Mouse (Mus musculus) heart, embryonic 13.5 days (tissue): ENCODE data around the gene Incenp. TPM values are rescaled to one million over a fixed set of nuclear protein-coding genes. Genes with fewer than 3 reads are reported as not detected.
"Not testable (repeated sequence)": the region's sequence is repeated elsewhere in the genome, so short reads cannot be mapped to it uniquely, and the experiment has no call there.

Experiments
- ATAC-seq: fragments of 200-750 bp; cut with Nextera tagmentation; 2 replicates; pipeline ENCODE4 v1.8.0; 2017; ENCODE audit warnings: moderate TSS enrichment; ENCODE audit not compliant: insufficient number of reproducible peaks, low FRiP score, low TSS enrichment; ENCODE audit errors: extremely low read depth
- H3K27ac ChIP-seq: fragments of 300-500 bp; sonication (generic); replicated peaks from 2 replicates; pipeline ENCODE4 v1.5.1; 2015; ENCODE audit warnings: moderate library complexity, mild to moderate bottlenecking, inconsistent platforms
- H3K27me3 ChIP-seq: fragments of 300-500 bp; sonication (generic); replicated peaks from 2 replicates; pipeline ENCODE4 v1.6.1; 2015; ENCODE audit warnings: mild to moderate bottlenecking, inconsistent platforms
- H3K36me3 ChIP-seq: fragments of 300-500 bp; sonication (generic); 2 replicates; pipeline ENCODE4 v1.6.1; 2015; ENCODE audit warnings: mild to moderate bottlenecking, inconsistent platforms
- H3K4me1 ChIP-seq: fragments of 300-500 bp; sonication (generic); 2 replicates; pipeline ENCODE4 v1.6.1; 2015; ENCODE audit warnings: inconsistent platforms
- H3K4me2 ChIP-seq: fragments of 300-500 bp; sonication (generic); 2 replicates; pipeline ENCODE4 v1.6.1; 2015; ENCODE audit warnings: inconsistent platforms, mild to moderate bottlenecking, moderate library complexity
- H3K4me3 ChIP-seq: fragments of 300-500 bp; sonication (generic); 2 replicates; pipeline ENCODE4 v1.5.1; 2015; ENCODE audit warnings: moderate library complexity, mild to moderate bottlenecking, inconsistent platforms
- H3K9ac ChIP-seq: fragments of 300-500 bp; sonication (generic); 2 replicates; pipeline ENCODE4 v1.6.1; 2015; ENCODE audit warnings: inconsistent platforms, mild to moderate bottlenecking, moderate library complexity
- H3K9me3 ChIP-seq: fragments of 300-500 bp; sonication (generic); 2 replicates; pipeline ENCODE4 v1.6.1; 2016; ENCODE audit warnings: inconsistent platforms
- WGBS: fragments of 180-500 bp; shearing (Covaris S2); methylation state at CpG from one replicate; pipeline ENCODE4 v1.1.7; 2015; ENCODE audit warnings: mixed read lengths; 5-methylcytosine and 5-hydroxymethylcytosine counted together
- polyA plus RNA-seq: library from polyadenylated mRNA; unstranded; fragments of >200 nt; fragmentation: Nextera tagmentation; extraction: Ambion mirVana; gene quantifications from 2 replicates; pipeline ENCODE4 v1.2.1, GENCODE M21; 2015

Incenp gene
- polyA plus RNA-seq, 1 experiment from 2014 or later: 68.6 TPM

DNA sequence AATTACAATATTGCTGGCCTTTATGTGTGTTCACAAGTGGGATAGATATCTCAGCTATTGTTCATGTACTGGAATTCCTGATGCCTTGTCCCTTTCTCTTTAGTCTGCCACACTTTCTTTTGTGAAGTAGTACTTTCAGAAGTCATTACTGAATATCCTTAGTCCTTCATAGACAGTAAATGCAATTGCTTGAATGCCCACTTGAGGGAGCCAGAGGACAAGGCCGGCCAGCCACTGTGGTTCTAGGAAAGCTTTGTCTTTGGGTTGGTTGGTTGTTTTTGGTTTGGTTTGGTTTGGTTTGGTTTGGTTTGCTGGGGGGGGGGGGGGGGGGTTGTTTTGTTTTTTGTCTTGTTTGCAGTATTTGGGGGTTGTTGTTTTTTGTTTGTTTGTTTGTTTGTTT lies 16.6 kb upstream of the Incenp start:
- WGBS: 0% methylated on average over 1 of the region's 1 CpGs
- H3K9me3 ChIP-seq: no peaks in the 10 kb centered on the region
- ATAC-seq: no peak

DNA sequence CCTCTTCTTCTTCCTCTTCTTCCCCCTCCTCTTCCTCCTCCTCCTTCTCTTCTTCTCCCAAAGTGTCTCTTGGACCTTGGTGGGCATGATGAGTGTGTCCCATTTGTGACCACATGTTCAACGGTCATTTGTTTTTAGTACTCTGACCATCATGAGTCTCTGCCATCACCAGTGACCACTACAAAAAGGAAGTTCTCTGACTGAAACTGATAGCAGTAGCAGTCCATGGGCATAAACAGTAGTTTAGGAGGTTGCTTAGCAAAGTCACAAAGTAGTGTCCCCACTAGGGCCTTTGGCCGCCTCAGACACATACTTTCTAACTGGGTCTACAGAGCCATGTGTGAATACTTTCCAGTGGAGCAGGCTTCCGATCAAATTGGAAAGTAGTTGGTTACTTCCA lies 15.0 kb upstream of the Incenp start:
- no peak overlapping the region for H3K9ac ChIP-seq
- 73% methylated on average over 3 of the region's 3 CpGs for WGBS
- H3K27ac ChIP-seq: no peak overlapping the region
- 0 out of 2 replicates have a peak, but pooled peaks cover 5% of the 10 kb centered on the region for H3K4me1 ChIP-seq
- no peak overlapping the region for H3K4me3 ChIP-seq
- H3K9me3 ChIP-seq: no peaks in the 10 kb centered on the region
- H3K27me3 ChIP-seq: no peaks in the 10 kb centered on the region
- ATAC-seq: no peak
- no peaks in the 10 kb centered on the region for H3K36me3 ChIP-seq
- H3K4me2 ChIP-seq: no peak overlapping the region

More for the DNA sequence above, 16.6 kb upstream of the Incenp start:
- no peak overlapping the region for H3K4me3 ChIP-seq
- H3K27me3 ChIP-seq: no peaks in the 10 kb centered on the region
- H3K36me3 ChIP-seq: no peaks in the 10 kb centered on the region
- no peak overlapping the region for H3K9ac ChIP-seq
- H3K4me2 ChIP-seq: no peak overlapping the region
- 0 out of 2 replicates have a peak, but pooled peaks cover 8% of the 10 kb centered on the region for H3K4me1 ChIP-seq
- no peak overlapping the region for H3K27ac ChIP-seq

DNA sequence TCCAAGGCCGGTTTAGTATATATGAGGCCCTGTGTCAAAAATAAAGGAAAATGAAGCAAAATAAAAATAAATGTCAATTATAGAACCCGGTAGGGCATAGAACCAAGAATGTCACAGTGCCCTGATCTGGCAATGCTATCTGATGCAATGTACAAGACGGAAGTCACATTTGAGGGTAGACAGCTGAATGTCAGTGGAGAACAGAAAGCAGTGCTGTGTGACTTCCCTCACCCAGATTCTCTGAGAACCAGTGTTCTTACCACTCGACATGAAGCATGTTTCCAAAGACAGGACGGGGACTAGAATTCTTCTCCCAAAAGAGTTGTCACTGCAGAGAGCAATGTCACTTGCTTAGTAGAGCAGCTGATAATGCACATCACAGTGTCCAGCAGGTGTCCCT lies 14.4 kb upstream of the Incenp start:
- Histone ChIP-seq H3K4me2 (no peak overlapping the region), H3K4me3 (no peak overlapping the region), H3K4me1 (0 out of 2 replicates have a peak, but pooled peaks cover 5% of the 10 kb centered on the region), H3K27me3 (no peaks in the 10 kb centered on the region), H3K9ac (no peak overlapping the region), H3K36me3 (no peaks in the 10 kb centered on the region), H3K27ac (no peak overlapping the region), H3K9me3 (no peaks in the 10 kb centered on the region)
- WGBS: 78% methylated on average over 5 of the region's 5 CpGs
- no peak for ATAC-seq

DNA sequence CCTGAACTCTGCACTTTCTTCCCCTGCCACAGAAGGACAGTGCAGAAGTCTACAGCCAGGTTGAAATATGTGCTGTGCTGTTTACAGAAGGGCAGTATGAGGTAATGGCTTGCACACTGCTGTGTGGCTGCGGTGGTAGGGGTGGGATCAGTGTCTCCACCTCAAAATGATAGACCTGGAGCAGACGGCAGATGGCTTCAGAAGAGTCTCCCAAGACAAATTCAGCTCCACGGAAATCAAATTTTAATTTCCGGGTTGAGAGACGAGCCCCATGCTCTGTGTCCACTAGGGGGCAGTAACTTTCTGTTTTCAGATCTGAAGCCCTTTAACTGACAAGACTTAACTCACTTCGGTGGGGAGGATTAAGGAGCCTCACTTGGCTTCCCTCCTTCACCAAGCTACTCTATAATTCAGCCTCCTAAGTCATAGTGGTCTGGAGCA lies 12.0 kb upstream of the Incenp start:
- Histone ChIP-seq H3K4me3 (no peak overlapping the region), H3K9ac (peak overlapping the region; percentile 62; the same call in 1 of the 2 replicates), H3K9me3 (no peaks in the 10 kb centered on the region), H3K4me1 (0 out of 2 replicates have a peak, but pooled peaks cover 5% of the 10 kb centered on the region), H3K4me2 (peak overlapping the region; percentile 52), H3K27ac (no peak overlapping the region), H3K27me3 (no peaks in the 10 kb centered on the region), H3K36me3 (no peaks in the 10 kb centered on the region)
- 17% methylated on average over 6 of the region's 6 CpGs for WGBS
- ATAC-seq: no peak

DNA sequence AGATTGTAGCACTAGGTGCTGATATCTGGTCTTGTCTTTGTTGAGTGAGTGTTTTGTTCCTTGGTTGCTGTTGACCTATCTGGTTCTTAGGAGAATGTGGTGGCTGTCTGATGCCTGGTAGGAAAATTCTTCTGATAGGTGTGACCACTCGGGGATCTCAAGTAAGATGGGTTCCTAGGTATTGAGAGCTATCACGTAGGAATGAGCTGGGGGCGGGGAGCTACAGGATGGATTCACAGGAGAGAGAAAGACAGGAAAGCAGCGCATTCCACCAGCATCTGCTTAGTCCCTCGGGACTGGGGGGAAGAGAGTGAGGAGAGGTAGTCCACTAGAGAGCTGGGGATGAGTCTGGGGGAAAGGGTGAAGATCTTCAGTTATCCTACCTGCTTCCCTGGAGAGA lies 10.0 kb upstream of the Incenp start:
- 57% methylated on average over 5 of the region's 5 CpGs for WGBS
- no peaks in the 10 kb centered on the region for H3K27me3 ChIP-seq
- H3K4me2 ChIP-seq: no peak overlapping the region
- H3K9ac ChIP-seq: no peak overlapping the region
- no peak overlapping the region for H3K4me3 ChIP-seq
- H3K4me1 ChIP-seq: 0 out of 2 replicates have a peak, but pooled peaks cover 5% of the 10 kb centered on the region
- H3K27ac ChIP-seq: no peak overlapping the region
- ATAC-seq: no peak
- no peaks in the 10 kb centered on the region for H3K36me3 ChIP-seq
- H3K9me3 ChIP-seq: no peaks in the 10 kb centered on the region

DNA sequence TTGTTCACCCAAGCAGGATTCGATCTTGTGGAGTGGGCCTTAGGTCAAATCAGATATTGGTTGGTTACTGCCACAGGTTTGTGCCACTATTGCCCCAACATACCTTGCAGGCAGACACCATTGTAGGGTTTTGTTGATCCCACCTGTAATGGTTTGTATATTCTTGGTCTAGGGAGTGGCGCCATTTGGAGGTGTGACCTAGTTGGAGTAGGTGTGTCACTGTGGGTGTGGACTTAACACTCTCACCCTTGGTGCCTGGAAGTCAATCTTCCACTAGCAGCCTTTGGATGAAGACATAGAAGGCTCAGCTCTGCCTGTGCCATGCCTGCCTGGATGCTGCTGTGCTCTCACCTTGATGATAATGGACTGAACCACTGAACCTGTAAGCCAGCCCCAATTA lies 1.3 kb upstream of the Incenp start:
- WGBS: 79% methylated on average over 2 of the region's 2 CpGs
- not testable (repeated sequence) for H3K27me3 ChIP-seq, H3K27ac ChIP-seq, H3K9ac ChIP-seq, H3K9me3 ChIP-seq, H3K36me3 ChIP-seq, ATAC-seq
- 0 out of 2 replicates have a peak overlapping the region, but pooled peaks have one; percentile 85 for H3K4me3 ChIP-seq
- H3K4me2 ChIP-seq: peak overlapping the region; percentile 85
- peaks cover 33% of the 10 kb centered on the region for H3K4me1 ChIP-seq

DNA sequence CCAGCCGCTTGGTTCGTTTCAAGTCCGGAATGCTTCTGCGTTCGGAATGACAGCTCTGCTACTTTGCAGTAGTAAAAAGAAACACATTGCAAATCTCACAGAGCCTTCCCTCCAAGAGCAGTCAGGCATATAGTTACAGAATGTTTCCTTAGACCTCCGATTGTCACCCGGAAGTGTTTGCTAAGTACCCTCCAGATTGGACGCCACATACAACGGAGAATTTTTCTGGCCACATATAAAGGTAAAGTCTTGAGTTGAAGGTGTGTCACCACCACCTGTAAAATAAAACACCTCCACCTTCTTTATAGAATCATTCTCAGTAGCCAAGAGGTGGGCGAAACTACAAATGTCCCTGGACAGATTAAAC lies 412 bp upstream of the Incenp start:
- peak overlapping the region; percentile 85 for H3K4me2 ChIP-seq
- no peaks in the 10 kb centered on the region for H3K27me3 ChIP-seq
- H3K36me3 ChIP-seq: peaks cover 11% of the 10 kb centered on the region
- no peaks in the 10 kb centered on the region for H3K9me3 ChIP-seq
- peaks cover 33% of the 10 kb centered on the region for H3K4me1 ChIP-seq
- peak overlapping the region; percentile 89 for H3K27ac ChIP-seq
- ATAC-seq: no peak
- WGBS: 8% methylated on average over 10 of the region's 10 CpGs
- H3K9ac ChIP-seq: peak overlapping the region; percentile 68
- H3K4me3 ChIP-seq: peak overlapping the region; percentile 85

DNA sequence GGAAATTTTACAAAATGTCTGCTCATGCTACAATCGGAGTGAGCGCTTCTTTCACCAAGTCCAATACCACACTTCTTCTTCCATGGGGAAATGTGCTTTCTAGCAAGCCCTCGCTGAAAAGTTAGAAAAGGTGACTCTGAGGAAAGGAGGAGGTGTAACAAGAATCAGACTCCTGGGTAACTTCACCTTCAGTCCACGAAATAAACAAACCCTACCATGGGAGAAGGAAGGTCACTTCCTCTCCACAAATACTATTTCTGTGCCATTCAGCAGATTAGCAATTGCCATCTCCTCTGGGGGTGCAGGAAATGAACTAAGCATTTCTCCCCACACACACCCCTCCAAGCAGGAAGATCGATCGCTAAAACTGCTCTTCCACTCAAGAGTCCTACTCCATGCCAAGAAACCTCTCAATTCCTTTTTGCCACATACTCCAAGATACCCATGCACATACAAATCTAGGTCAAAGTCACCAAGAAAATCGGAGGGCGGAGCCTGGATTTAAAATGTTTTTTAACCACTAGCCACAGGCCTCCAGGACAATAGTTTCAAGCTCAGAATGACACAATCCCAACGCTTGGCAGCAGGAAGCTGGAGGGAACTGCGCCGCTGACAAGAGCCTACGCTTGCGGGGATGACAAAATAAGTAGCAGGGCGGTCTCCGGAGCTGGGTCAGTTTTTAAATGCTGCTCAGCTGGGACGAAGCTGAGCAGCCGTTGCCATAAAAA lies 848 bp downstream of the Incenp start:
- Histone ChIP-seq H3K4me2 (peak overlapping the region; percentile 85), H3K9ac (peak overlapping the region; percentile 94), H3K4me3 (peak overlapping the region; percentile 85), H3K27me3 (no peaks in the 10 kb centered on the region), H3K9me3 (no peaks in the 10 kb centered on the region), H3K4me1 (peaks cover 33% of the 10 kb centered on the region), H3K27ac (peak overlapping the region; percentile 82), H3K36me3 (peaks cover 23% of the 10 kb centered on the region)
- no peak for ATAC-seq
- 8% methylated on average over 17 of the region's 17 CpGs for WGBS

DNA sequence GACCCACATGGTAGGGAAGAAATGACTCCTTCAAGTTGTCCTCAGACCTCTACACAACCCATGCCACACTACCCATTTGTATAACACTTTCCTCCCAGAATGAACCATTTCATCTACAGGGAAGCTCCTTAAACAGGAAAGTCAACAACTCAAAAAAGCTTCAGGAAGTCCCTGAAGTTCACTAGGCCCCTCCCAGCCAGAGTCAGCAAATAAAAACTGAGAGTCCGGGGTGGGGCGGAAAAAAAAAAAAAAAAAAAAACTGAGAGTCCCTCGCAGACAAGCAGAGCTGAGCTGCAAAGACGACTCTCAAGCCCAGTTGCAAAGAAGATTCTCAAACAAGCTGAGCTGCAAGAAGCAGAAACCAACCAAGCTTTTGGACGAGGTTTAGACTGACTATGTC lies 3.3 kb downstream of the Incenp start:
- ATAC-seq: no peak
- Histone ChIP-seq H3K9ac (no peak overlapping the region), H3K4me2 (peak overlapping the region; percentile 85), H3K36me3 (peaks cover 48% of the 10 kb centered on the region), H3K4me1 (peaks cover 33% of the 10 kb centered on the region), H3K4me3 (peak overlapping the region; percentile 1; the same call in 1 of the 2 replicates), H3K27ac (no peak overlapping the region), H3K9me3 (no peaks in the 10 kb centered on the region), H3K27me3 (no peaks in the 10 kb centered on the region)
- WGBS: 65% methylated on average over 5 of the region's 5 CpGs

DNA sequence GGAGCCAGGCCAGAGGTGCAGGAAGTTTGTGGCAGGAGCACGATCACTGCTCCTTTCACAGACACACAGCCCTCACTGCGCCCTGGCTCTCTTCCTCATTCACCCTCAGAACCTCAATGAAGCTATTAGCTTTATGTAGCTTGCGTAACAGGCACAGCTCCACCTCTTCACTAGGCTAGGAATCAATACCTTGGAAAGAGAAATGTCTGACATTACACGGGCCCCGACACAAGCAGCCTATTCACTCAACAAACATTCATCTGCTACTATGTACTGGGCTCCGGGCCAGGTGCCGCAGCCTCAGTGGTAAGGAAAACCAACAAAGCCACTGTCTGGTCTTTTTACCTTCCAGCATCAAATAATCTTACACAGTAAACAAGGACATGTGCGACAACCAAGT lies 12.6 kb downstream of the Incenp start:
- ATAC-seq: no peak
- Histone ChIP-seq H3K27me3 (no peaks in the 10 kb centered on the region), H3K9me3 (no peaks in the 10 kb centered on the region), H3K27ac (no peak overlapping the region), H3K36me3 (peaks cover 95% of the 10 kb centered on the region), H3K9ac (no peak overlapping the region), H3K4me2 (no peak overlapping the region), H3K4me3 (no peak overlapping the region), H3K4me1 (no peaks in the 10 kb centered on the region)
- WGBS: 92% methylated on average over 8 of the region's 8 CpGs

DNA sequence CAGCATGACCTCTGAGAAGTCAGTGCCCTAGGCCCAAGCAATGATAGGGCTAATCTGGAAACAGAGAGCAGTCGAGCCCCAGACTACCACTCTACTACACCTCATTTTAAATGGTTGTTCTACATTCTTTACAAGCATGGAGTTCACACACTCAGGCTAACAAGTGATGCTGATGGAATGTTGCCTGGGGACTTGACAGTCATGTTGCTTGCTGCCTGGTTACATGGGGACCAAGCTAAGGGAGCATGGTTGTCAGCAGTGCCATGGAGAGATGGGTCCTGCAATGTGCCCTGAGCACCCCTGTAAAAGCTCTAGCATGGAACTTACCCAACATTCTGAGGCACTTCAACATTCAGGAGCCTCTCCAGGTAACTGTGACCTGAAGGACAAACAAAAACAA lies 13.0 kb downstream of the Incenp start:
- Histone ChIP-seq H3K4me1 (no peaks in the 10 kb centered on the region), H3K9me3 (no peaks in the 10 kb centered on the region), H3K4me3 (no peak overlapping the region), H3K4me2 (no peak overlapping the region), H3K27ac (no peak overlapping the region), H3K9ac (no peak overlapping the region), H3K27me3 (no peaks in the 10 kb centered on the region), H3K36me3 (peaks cover 95% of the 10 kb centered on the region)
- no peak for ATAC-seq
- 66% methylated on average over 1 of the region's 1 CpGs for WGBS
